Mouse (Mus musculus) adrenal gland (tissue): ENCODE results near the gene Thbs2.

ENCODE experiments used
- intact Hi-C: fragments of 180-260 bp; cut with DNase I; formaldehyde crosslinking; loops from one replicate; pipeline ENCODE4 v1.15.1; 2025

Gene Thbs2

DNA sequence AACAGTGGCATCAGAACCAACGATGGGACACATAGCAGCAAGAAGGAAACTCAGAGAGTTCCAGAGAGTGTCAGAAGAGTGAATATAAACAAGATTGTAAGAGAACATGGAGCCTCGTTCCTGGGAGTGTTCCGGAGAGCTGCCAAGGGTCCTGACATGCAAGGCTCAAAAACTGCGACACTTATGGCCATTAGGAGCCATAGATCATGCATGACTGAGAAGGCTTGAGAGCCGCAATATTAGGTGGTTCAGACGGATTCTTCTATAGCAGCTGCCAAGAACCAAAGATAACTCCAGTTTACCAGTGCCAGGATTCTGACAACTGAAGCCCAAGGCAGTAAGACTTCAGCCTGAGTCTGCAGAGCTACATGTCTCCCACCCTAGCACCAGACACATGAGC lies 3.1 kb upstream of the Thbs2 start:
- intact Hi-C loops = no loop called here

GRCm38 (mm10) chr17:14696281-14696795 lies 2.3 kb upstream of the Thbs2 start:
- intact Hi-C loops = no loop called here

DNA sequence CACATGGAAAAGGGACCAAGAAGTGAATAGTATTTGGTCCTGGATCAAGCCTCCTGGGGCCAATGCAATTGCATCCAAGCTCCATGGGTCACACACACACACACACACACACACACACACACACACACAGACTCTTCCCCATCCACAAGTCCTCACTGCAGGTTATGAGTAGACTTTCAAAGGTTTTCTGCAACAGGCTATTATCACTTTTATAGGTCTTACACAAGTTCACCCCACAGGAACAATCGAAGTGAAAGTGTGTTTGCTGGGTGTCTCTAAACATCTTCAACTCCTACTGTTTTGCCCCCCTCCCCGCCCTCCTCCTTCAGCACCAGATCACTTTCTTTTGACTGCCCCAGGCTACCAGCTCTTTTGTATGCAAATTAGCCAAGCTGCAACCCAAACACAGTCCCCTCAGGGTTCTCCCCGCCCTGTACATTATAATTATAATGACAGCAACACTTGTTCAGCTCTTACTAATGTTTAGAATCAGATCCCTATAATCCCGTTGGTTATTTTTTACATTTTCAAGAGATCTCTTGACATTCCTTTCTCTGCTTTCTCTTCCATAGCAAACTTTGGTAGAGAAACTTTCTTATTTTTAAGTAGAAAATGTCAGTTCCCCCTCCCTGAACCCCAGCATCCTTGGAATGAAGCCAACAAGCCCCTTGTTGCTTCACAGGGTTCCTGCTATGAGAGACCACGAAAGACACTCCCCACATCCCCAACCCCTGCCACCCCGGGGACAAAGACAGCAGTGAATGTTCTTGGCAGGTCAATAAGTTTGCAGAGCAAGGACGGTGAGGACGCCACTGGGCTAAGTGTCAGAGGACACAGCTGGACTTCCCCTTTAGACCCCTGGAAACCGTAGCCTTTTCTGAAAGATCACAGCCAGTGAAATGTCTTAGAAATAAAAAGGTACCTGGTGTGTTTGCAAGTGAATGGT lies 714 bp downstream of the Thbs2 start:
- intact Hi-C loops = no loop called here

DNA sequence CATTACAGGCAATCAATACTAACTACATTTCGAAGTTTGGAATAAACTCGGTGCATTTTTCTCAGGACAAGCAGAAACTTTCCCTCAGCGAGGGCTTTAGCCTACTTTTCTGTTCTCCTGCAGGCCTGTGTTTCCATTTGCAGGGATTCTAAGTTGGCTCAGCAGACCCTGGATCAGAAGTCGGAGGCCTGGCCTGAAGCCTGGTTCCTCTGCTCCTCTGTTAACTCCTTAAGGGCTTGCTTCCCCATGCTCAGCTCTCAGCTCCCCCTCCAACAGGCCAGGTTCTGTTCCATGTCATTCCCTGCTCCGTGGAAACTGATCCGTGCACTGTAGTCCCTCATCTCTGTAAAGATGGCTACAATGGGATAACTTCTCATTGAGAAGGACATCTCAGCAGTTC lies 2.1 kb downstream of the Thbs2 start:
- intact Hi-C loops = no loop called here

DNA sequence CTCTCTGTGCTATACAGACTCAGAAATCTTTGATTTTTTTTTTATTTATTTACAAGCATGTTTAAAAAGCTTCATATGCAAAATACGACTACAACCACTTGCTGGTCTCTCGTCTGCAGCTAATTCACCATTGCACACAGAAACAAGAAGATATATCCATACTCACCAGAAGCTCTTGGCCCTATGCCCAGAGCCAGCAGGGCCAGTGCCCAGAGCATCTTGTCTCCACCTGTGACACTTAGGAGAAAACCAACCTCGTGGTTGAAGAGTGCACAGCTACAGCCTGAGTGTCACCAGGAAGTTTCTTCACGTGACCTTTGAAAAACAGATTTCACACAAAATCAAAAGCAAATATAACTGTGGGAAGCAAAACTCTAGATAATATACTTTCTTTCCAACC lies 2.8 kb downstream of the Thbs2 start:
- intact Hi-C loops = no loop called here

GRCm38 (mm10) chr17:14682836-14683235 lies 11.2 kb downstream of the Thbs2 start:
- intact Hi-C loops = no loop called here

- intact Hi-C loops = no loop called here
Observed at GRCm38 (mm10) chr17:14681047-14681446, 13.0 kb downstream of the Thbs2 start.

- intact Hi-C loops = no loop called here
Observed at GRCm38 (mm10) chr17:14677198-14677597, 16.8 kb downstream of the Thbs2 start.

DNA sequence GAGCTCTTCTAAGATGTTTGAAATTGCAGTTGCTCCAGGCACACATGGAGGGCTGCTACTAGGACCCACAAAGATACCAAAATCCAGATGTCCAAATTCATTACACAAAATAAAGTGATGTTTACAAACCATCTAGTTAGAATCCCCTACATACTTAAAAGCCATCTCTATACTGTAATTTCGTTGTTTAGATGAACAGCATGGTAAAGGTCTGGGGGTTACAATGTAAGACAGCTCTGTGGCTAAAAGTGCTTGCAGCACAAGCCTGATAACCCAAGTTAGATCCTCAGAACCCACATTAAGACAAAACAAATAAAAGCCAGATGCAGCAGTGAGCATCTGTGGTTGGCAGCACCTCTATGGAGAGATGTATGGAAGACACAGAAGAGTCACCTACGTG lies 18.5 kb downstream of the Thbs2 start:
- intact Hi-C loops = no loop called here

DNA sequence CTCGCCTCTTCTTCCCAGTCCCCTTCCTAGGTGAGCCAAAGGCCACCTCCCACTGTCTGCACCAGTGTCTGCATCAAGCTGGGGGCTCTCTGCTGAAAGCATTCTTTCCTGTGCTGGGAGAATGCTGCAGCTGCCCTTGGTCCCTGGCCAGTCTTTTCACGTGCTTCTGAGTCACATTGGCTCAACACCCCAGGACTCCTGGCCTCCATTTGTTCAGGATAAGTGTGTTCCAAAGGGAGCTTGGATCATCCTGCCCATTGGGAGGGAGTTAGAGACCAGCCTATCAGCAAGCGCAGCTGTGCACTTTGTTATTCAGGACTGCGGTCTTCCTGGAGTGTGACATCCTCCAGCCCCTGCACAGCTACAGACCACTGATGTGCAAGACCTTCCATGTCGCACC lies 21.6 kb downstream of the Thbs2 start:
- intact Hi-C loops = no loop called here

- intact Hi-C loops = no loop called here
Observed at GRCm38 (mm10) chr17:14667225-14667624, 26.8 kb downstream of the Thbs2 start.

DNA sequence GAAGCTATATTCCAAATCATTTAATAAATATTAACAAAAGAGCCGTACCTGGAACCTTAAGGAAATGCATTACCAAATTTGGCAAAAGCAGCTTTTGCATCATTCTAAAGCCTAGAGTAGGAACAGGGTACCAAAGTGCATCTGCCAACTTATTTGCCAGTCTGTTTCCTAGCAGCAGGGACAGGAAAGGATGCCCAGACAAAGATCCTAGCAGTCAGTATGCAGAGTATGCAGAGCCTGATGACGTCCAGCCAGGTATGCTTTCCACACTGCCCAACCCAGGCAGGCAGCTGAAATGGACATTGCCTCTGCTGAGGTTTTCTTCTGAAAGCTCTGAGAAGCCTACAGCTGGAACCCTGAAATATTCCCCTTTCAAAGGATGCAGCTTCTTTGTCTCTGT lies 27.6 kb downstream of the Thbs2 start:
- intact Hi-C loops = no loop called here

- intact Hi-C loops = no loop called here
Observed at GRCm38 (mm10) chr17:14663366-14663765, 30.7 kb downstream of the Thbs2 start.

GRCm38 (mm10) chr17:14662409-14662808 lies 31.6 kb downstream of the Thbs2 start:
- intact Hi-C loops = no loop called here

- intact Hi-C loops = no loop called here
Observed at GRCm38 (mm10) chr17:14659746-14660145, 34.3 kb downstream of the Thbs2 start.

- intact Hi-C loops = no loop called here
Observed at GRCm38 (mm10) chr17:14658123-14658522, 35.9 kb downstream of the Thbs2 start.

DNA sequence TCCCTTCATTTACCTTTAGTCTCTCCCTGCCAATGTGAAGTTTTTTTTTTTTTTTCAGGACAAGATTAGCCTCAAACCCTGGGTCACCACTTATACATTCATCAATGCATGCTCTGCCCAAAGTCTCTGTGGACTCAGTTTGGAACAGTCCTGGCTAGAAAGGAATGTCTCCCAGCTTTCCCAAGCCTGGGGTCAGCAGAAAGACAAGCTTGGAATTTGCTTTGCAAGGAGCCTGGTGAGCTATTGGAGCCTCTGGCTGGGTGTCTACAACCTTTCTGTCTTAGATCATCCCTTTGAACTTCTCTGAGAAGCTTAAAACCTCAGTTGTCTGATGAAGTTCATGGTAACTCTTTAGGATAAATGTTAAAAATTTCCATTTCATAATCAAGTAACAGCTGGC lies 36.9 kb downstream of the Thbs2 start:
- intact Hi-C loops = no loop called here

- intact Hi-C loops = no loop called here
Observed at GRCm38 (mm10) chr17:14654981-14655380, 39.1 kb downstream of the Thbs2 start.

DNA sequence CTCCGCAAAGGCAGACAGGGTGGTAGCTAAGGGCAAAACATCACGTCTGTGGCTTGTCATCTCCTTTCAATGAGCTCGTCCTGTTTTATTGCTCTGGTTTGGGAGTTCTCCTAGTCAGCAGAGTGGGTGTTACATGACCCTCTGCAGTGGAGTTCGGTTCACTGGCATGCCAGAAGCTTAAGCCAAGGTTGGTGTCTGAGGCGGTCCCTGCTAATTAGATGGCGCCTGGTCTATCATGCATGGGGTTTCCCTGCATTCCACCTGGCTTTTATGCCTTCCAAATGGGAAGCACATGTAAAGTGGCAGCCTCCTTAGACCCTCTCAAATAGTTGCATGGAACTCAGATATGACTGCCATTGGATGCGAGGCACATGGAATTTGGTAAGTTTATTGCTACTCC lies 42.0 kb downstream of the Thbs2 start:
- intact Hi-C loops = no loop called here

DNA sequence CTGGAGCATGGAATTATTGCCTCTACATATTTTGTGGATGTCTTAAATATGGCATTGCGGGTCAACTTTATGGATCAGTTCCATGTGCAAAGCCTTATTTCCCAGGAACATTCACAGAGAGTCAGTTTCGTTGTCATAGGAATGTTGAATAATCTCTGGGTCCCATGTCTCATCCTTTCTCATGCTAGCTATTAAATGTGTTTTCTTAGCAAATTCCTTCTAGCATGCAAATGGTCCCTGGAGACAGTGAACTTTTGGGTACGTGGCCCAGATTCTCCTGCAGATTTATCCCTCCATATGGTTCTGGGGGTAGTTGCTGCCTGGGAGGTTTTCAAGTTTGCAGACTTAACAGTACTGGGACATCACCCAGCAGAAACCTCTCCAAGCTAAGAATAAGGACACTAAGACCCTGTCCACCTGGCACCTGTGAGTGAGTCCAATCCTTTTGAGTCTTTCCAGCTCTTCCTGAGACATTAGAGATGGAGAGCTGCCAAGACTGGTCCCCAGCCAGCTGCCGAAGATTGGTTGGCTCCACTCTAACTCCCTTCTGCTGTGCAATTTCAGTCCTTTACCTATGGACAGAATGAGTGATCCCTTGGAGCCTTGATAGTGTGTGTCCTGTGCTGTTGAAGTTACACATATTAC lies 45.9 kb downstream of the Thbs2 start:
- intact Hi-C loops = no loop called here

GRCm38 (mm10) chr17:14643996-14644395 lies 50.0 kb downstream of the Thbs2 start:
- intact Hi-C loops = no loop called here

DNA sequence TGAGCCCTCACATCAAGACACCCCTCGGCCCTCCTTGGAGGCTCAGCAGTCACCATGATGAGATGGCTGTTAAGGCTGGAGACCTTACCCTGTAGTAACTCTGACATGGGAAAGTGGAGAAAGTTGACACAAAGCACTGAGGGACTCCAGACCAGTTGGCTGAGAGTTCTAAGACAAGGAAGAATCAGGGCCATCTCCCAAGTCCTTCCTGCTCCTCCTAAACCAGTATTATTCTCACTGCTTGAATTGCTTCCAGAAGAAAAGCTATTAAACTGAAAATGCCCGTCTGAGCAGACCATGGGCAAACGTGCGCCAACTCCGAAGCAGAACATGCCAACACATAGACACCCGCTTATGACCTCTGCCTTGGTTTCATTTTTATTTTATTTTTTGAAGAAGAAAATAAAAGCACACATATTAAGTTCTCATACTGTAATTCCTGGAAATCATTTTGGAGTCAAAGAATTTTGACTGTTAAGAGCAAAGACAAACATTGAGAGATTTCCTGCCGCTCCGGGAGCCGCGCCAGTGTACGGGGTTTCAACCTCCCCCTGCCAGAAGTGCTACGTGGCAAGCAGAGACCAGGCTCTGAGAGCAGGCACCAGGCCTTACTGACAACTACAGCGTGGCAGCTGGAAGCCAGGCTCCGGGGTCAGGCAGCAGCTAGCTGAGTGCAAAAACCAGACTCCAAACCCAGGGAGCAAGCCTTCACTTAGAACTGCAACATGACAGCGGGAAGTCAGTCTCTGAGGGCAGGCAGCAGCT lies 53.5 kb downstream of the Thbs2 start:
- intact Hi-C loops = no loop called here
